Mouse (Mus musculus): ENCODE measurements around the gene Mfng. TPM values are rescaled to one million over a fixed set of nuclear protein-coding genes. Genes with fewer than 3 reads are reported as not detected.

Mfng gene
- total and polyA plus RNA-seq, 3 experiments = 35.2 to 63.7 (median 52.5) TPM

GRCm38 (mm10) chr15:78771531-78772367 is 1.5 kb downstream of the Mfng start:
- peaks cover 13% of the 10 kb centered on the region for H3K9me3 ChIP-seq (replicated peaks; ENCODE audit: low read length)
- H3K27me3 ChIP-seq (replicated peaks) = no peaks in the 10 kb centered on the region
- peak overlapping the region; percentile 58 for H3K27ac ChIP-seq (ENCODE audit: insufficient read depth, low read depth)
- H3K4me3 ChIP-seq (replicated peaks in 1 of 3; ENCODE audit: low read depth in 2 of 3, low read length in 2 of 3, poor library complexity in 1 of 3) = peak overlapping the region; percentile 74 to 84 (median 82)
- peak; percentile 55 for DNase-seq (ENCODE audit: extremely low read depth)
- peaks cover 11 to 43% of the 10 kb centered on the region in 2 experiments for H3K36me3 ChIP-seq (replicated peaks in 1 of 2; ENCODE audit: control insufficient read depth in 1 of 2, insufficient read depth in 1 of 2, low read length in 1 of 2)
- H3K4me2 ChIP-seq (ENCODE audit: insufficient read depth, low read depth, poor library complexity, severe bottlenecking) = peak overlapping the region; percentile 90
- in situ Hi-C loops (cut with MboI; ENCODE audit: low pct_ligation_motif_present, low pct_unique_long_range_greater_than_20kb, low sequenced_read_pairs) = no loop called here
- H3K4me1 ChIP-seq (ENCODE audit: control insufficient read depth in 1 of 2, insufficient read depth in 2 of 2) = peaks cover 11 to 40% of the 10 kb centered on the region in 2 experiments
- 0 out of 2 replicates have a peak, but pooled peaks have one; percentile 19 for TF ChIP-seq SIN3A (IDR thresholded peaks at IDR 0.05; ENCODE audit: low read length)
- TF ChIP-seq BHLHE40 (IDR thresholded peaks at IDR 0.05; ENCODE audit: low read depth, low read length) = 0 out of 2 replicates have a peak, but pooled peaks have one; percentile 6
- no peak for TF ChIP-seq ZC3H11A (IDR thresholded peaks at IDR 0.05; ENCODE audit: low read depth, low read length)
- TF ChIP-seq ZMIZ1 (IDR thresholded peaks at IDR 0.05; ENCODE audit: low read depth, low read length) = no peak
- TF ChIP-seq ELF1 (IDR thresholded peaks at IDR 0.05; ENCODE audit: low read depth, low read length) = peak; percentile 38
- TF ChIP-seq SMC3 (IDR thresholded peaks at IDR 0.05; ENCODE audit: low read depth, low read length) = no peak
- peak; percentile 66 for TF ChIP-seq MXI1 (IDR thresholded peaks at IDR 0.05; ENCODE audit: low read depth, low read length)
- H3K9ac ChIP-seq (ENCODE audit: insufficient read depth, low read depth) = peak overlapping the region; percentile 71
- H3K79me2 ChIP-seq (replicated peaks; ENCODE audit: control insufficient read depth, extremely low read depth, insufficient read depth, poor library complexity, severe bottlenecking) = peaks cover 11% of the 10 kb centered on the region
- dilution Hi-C loops (cut with MboI; ENCODE audit: extremely low pct_ligation_motif_present, extremely low pct_unique_long_range_greater_than_20kb, low sequenced_read_pairs) = no loop called here

- peak overlapping the region; percentile 74 to 84 (median 82) for H3K4me3 ChIP-seq (replicated peaks in 1 of 3; ENCODE audit: low read depth in 2 of 3, low read length in 2 of 3, poor library complexity in 1 of 3)
- H3K27ac ChIP-seq (ENCODE audit: insufficient read depth, low read depth) = no peak overlapping the region
- H3K9ac ChIP-seq (ENCODE audit: insufficient read depth, low read depth) = peak overlapping the region; percentile 71
- peaks cover 14 to 51% of the 10 kb centered on the region in 2 experiments for H3K36me3 ChIP-seq (replicated peaks in 1 of 2; ENCODE audit: control insufficient read depth in 1 of 2, insufficient read depth in 1 of 2, low read length in 1 of 2)
- in situ Hi-C loops (cut with MboI; ENCODE audit: low pct_ligation_motif_present, low pct_unique_long_range_greater_than_20kb, low sequenced_read_pairs) (no loop called here), dilution Hi-C loops (cut with MboI; ENCODE audit: extremely low pct_ligation_motif_present, extremely low pct_unique_long_range_greater_than_20kb, low sequenced_read_pairs) (no loop called here)
- DNase-seq (ENCODE audit: extremely low read depth) = no peak
- H3K4me1 ChIP-seq (ENCODE audit: control insufficient read depth in 1 of 2, insufficient read depth in 2 of 2) = peaks cover 11 to 40% of the 10 kb centered on the region in 2 experiments
- H3K9me3 ChIP-seq (replicated peaks; ENCODE audit: low read length) = peaks cover 10% of the 10 kb centered on the region
- H3K4me2 ChIP-seq (ENCODE audit: insufficient read depth, low read depth, poor library complexity, severe bottlenecking) = peak overlapping the region; percentile 90
- TF ChIP-seq JUN (IDR thresholded peaks at IDR 0.05; ENCODE audit: insufficient read depth, low read depth, low read length) = no peak
- no peak for TF ChIP-seq UBTF (IDR thresholded peaks at IDR 0.05; ENCODE audit: low read depth, low read length)
- no peak for TF ChIP-seq BHLHE40 (IDR thresholded peaks at IDR 0.05; ENCODE audit: low read depth, low read length)
- H3K79me2 ChIP-seq (replicated peaks; ENCODE audit: control insufficient read depth, extremely low read depth, insufficient read depth, poor library complexity, severe bottlenecking) = peaks cover 11% of the 10 kb centered on the region
- no peaks in the 10 kb centered on the region for H3K27me3 ChIP-seq (replicated peaks)
These were observed 2.3 kb downstream of the Mfng start for GRCm38 (mm10) chr15:78770983-78771355.

Data from CH12.LX (cell line).